Mouse (Mus musculus) CD4-positive helper T cell, adult 2 months (primary cell): ENCODE data around the gene Hist1h2ad.
"Not testable (repeated sequence)": the region's sequence is repeated elsewhere in the genome, so short reads cannot be mapped to it uniquely, and the experiment has no call there.

ENCODE experiments used
- DNase-seq: peaks from one replicate; pipeline ENCODE4 v3.0.0-alpha.2; 2012; ENCODE audit warnings: low read depth, missing footprints, low spot score

Gene Hist1h2ad

DNA sequence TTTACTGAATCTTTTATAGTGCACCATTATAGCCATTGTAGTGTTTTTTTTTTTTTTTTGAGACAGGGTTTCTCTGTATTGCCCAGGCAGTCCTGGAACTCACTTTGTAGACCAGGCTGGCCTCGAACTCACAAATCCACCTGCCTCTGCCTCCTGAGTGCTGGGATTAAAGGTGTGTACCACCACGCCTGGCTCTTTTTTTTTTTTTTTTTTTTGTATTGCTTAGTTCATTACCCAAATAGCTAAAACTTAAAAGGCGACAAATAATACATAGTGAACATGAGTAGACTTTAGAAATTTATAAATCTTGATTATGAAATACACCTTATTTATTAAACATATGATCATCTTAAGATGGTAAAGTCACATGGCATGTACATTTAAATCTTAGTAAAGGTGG lies 32.7 kb upstream of the Hist1h2ad start:
- no peak for DNase-seq

DNA sequence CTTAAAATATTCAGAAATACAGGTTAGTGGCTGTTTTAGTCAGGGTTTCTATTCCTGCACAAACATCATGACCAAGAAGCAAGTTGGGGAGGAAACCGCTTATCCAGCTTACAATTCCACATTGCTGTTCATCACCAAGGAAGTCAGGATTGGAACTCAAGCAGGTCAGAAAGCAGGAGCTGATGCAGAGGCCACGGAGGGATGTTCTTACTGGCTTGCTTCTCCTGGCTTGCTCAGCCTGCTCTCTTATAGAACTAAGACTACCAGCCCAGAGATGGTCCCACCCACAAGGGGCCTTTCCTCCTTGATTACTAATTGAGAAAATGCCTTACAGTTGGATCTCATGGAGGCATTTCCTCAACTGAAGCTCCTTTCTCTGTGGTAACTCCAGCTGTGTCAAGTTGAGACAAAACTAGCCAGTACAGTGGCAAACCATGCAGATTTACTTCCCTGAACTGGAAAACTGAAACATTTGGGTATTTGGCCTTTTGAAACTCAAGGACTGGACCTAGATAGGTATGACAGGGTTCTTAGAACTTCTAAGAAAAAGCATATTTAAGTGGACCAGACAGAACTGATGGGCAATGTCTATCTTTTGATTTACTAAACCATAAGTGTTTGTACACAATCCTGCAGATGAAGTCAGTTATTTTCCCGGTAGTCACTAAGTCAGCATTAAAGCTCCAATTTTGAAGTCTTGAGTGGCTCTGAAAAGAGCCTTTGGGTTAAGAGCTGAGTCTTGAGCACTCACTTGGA lies 31.8 kb upstream of the Hist1h2ad start:
- peak; percentile 22 for DNase-seq

DNA sequence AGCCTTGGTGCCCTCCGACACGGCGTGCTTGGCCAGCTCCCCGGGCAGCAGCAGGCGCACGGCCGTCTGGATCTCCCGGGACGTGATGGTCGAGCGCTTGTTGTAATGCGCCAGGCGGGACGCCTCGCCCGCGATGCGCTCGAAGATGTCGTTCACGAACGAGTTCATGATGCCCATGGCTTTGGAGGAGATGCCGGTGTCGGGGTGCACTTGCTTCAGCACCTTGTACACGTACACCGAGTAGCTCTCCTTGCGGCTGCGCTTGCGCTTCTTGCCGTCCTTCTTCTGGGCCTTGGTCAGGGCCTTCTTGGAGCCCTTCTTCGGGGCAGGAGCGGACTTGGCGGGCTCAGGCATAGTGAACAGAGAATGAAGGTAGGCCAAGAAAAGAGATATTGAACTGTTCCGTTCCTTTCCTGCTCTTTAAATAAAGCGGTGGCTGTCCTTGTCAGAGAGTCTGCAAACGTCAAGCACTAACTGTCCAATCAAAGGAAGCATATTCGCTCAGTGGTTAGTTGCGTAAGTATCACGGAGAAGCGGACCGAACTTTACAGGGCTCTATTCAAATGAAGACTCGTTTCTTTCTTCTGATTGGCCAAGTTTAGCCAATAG lies 31.1 kb upstream of the Hist1h2ad start, which contains the start of gene Hist1h2bh:
Hist1h2bh (minus strand) TSS at position 394 of the 609 bp plus-strand sequence.
- peak; percentile 95 for DNase-seq

DNA sequence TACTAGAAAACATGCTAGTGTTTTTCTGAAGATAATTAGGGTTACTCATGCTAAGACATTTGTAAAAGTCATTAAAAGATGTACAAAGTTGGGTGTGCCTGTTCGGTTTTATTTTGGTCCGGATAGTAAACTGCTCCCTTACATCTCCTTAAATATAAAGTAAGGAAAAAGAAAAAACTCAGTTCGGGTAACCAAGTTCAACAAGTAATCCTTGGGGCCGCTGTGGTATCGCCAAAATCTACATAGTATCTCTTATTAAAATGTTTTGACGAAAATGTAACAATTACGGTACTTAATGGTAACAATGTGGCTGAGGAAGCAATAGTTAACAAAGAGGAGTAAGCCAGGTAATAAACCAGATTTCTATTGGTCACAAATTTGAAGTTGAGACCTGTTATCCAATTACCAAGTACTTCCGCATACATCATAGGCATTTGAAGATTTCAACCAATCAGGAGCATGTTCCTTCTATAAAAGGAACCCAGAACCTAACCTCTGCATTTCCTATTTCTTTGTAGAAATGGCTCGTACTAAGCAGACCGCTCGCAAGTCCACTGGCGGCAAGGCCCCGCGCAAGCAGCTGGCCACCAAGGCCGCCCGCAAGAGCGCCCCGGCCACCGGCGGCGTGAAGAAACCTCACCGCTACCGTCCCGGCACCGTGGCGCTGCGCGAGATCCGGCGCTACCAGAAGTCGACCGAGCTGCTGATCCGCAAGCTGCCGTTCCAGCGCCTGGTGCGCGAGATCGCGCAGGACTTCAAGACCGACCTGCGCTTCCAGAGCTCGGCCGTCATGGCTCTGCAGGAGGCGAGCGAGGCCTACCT lies 30.0 kb upstream of the Hist1h2ad start, which contains the start of gene Hist1h3f:
Hist1h3f (plus strand) TSS at position 88 of the 822 bp plus-strand sequence.
- DNase-seq = peak; percentile 95

DNA sequence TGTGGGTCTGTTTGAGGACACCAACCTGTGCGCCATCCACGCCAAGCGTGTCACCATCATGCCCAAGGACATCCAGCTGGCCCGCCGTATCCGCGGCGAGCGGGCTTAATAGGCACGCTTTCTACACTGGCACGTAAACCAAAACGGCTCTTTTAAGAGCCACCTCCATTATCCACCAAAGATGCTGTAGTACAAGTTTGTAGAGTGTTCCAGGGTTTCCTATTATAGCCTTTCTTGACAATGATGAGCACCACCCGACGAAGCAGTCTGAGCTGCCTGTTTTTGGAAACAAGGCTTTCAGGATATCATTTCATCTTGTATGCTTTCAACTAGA lies 29.4 kb upstream of the Hist1h2ad start:
- peak; percentile 47 for DNase-seq

DNA sequence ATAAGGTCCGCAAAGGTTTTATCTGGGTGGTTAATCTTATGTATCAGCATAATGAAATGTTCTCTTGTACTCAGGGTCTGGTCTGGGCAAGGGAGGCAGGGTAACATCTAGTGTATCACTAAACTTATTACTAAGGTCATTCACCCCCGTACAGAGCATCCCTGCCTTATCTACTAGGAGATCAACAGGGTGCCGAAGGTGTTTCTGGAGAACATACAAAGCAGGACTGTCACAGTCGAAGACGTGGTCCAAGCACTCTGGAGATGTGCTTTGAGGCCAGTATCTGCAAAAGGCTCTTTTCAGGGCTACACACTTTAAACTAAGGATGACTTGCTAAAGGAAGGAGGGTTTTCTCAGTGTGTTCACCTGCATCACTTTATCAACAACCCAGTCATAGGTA lies 27.5 kb upstream of the Hist1h2ad start:
- DNase-seq = no peak

DNA sequence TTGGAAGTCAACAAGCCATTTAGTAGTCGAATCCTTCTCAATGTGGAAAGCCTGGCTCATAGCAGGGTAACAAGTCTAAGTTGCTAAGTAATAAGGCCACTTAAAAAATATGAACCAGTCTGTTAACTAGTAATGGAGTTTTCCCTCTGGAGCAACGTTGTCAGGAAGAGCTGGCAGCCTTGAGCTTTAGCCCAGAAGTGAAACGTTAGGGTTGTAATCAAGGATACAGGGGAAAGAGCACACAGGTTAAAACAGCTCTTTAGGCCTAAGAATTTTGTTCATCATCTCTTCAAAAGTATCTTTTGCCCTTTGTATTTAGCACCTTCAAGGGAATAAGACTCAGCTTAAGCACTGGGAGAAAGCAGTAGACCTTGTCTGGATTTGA lies 23.4 kb upstream of the Hist1h2ad start:
- DNase-seq = no peak

DNA sequence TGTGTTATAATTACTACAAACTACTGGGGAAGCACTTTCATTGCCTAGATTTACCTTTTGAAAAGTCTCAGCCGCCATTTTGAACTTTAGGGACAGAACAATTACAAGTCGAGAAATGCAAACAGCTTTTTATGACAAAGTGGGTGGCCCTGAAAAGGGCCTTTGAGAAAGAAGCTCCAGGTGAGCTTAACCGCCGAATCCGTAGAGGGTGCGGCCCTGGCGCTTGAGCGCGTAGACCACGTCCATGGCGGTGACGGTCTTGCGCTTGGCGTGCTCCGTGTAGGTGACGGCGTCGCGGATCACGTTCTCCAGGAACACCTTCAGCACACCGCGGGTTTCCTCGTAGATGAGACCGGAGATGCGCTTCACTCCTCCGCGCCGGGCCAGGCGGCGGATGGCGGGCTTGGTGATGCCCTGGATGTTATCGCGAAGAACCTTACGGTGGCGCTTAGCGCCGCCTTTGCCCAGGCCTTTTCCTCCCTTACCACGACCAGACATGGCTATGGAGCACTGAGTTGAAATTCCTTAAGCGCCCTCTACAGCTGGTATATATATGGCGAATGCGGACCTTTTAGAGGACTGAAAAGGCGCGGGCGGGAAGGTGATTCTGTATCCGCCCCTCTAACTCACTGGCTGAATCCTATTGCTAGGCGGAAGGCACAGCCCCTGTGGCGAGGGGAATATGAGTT lies 22.9 kb upstream of the Hist1h2ad start, which contains the start of gene Hist1h4f:
Hist1h4f (minus strand) TSS at position 503 of the 689 bp plus-strand sequence.
- DNase-seq = peak; percentile 89

DNA sequence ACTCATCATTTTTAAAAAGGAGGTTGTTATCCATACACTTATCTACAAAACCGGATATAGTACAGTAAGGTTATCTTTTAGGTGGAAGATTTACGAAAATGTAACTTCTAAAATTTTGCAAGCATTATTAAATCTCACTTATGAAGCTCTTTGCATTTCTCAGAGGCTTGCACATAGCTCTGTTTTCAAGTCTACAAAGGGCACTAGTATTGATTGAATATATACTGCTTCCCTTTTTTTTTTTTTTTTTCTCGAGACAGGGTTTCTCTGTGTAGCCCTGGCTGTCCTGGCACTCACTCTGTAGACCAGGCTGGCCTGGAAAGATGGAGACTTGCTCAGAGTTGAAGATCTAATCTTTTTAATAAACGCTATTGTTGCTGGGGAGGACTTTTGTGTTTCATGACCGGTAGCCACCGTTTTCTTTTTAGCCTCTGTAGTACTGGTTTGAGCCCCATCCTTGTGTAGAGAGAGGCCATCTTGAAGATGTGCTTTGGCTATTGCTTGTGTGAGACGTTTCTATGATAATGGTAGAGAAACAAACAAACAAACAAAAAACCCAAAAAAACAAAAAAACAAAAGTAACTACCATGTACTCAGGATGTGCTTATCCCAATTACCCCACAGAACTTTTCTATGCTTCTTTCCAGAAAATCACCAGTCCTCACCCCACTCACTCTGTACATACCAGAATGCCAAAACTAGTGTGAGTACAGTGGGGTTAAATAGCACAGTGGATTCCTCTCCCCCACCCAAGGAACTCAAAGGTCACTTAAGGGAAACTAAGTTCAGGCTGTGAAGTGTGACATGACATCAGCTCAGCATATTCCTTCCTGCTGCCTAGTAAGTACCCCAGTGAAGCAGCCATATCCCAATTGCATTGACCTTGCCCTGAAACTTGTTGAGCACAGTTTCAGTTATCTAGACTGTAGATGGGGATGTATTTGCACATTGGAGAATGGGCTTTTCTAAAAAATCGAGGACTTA lies 22.0 kb upstream of the Hist1h2ad start:
- no peak for DNase-seq

DNA sequence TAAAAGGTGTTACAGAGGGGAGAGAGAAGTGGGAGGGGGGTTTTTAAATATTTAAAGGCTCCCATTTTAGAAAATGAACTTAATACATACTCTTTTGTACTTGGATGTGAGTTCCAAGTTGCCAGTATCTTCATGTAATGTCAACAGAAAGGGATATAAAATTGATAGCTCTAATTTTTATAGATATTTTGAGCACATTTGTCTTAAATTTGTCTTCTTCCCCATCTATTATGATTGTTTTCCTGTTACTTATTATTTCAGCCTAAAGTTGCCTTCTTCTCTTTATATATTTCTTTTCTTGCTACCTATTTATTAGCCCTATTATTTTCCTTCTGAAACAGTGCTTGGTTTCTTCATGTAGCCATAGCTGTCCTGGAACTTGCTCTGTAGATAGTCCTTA lies 21.2 kb upstream of the Hist1h2ad start, which contains the start of gene Hist1h1d:
Hist1h1d (plus strand) TSS at position 301 of the 400 bp plus-strand sequence.
- no peak for DNase-seq

DNA sequence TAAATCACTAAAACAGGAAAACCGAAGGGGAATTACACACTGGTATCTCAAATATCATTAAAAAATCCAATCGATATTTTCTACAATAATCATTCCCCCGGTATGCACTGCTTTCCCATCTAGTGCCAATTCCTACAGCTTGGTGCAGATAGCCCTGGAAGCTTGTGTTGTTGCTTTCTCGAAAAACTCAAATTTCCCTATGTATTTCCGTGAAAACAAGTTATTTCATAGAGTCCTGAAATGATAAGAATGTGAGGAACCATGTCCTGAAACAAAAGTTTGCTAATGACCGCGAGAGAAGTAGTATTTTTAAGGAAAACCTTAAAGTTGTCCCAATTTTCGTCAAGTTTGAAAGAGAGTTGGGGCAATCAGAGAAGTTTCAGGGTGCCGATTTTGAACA lies 19.8 kb upstream of the Hist1h2ad start:
- no peak for DNase-seq

DNA sequence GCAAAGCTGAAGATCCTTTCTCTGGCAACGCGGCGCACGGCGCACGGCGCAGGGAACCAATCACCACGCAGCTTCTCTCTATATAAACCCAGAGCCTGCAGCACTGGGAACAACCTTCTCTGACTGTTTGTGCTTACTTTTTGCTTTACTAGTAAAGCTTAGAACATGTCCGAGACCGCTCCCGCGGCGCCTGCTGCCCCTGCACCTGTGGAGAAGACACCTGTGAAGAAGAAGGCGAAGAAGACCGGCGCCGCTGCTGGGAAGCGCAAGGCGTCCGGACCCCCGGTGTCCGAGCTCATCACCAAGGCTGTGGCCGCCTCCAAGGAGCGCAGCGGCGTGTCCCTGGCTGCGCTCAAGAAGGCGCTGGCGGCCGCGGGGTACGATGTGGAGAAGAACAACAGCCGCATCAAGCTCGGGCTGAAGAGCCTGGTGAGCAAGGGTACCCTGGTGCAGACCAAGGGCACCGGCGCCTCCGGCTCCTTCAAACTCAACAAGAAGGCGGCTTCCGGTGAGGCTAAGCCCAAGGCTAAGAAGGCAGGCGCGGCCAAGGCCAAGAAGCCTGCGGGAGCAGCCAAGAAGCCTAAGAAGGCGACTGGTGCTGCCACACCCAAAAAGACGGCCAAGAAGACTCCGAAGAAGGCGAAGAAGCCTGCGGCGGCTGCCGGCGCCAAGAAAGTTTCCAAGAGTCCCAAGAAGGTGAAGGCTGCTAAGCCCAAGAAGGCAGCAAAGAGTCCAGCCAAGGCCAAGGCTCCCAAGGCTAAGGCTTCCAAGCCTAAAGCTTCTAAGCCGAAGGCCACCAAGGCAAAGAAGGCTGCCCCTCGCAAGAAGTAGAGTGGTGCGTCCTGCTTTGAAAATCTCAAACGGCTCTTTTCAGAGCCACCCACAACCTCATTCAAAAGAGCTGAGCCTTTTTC lies 19.0 kb upstream of the Hist1h2ad start:
- DNase-seq = peak; percentile 81

DNA sequence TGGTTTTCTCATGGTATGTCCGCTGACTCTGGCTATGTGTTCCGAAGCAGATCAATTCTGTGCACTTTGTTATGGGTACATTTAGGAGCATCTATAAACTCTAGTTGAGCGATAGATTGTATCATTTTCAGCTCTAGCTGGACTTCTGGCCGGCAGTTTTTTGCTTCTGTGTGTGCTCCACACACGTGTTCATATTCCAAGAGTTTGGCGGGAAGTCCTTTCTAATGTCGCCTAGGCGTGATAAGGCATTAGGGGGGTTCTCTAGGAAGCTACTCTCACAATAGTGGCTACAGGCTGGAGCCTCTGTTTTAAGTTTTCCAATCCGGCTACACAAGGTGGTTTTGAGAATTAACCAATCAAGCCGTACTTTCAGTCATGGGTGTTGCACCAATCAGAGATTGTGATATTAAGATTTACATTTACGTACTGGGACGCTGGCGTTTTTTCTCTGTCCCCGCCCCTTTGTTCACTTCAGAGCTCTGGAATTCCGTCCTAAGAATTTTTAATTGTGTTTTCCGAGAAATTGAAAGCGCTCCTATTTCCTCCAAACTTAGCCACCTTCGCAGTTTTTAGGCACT lies 18.3 kb upstream of the Hist1h2ad start:
- DNase-seq = peak; percentile 88

DNA sequence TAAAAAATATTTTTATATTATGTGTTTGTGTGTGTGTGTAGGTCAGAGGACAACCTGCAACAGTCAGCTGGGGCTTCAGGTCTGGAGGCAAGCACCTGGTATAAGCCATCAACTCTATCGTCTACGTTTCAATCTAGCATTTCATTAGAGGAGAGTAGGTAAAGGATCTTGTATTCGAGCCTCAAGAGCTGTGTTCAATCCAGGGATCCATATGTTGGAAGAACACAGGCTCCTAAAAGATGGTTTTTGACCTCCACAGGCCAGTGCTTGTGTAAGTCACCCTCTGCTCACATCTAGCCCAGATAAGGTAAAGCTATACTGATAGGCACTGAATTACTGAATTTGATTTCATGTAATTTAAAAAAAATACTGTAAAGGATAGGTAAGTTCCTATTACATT lies 17.3 kb upstream of the Hist1h2ad start:
- no peak for DNase-seq

DNA sequence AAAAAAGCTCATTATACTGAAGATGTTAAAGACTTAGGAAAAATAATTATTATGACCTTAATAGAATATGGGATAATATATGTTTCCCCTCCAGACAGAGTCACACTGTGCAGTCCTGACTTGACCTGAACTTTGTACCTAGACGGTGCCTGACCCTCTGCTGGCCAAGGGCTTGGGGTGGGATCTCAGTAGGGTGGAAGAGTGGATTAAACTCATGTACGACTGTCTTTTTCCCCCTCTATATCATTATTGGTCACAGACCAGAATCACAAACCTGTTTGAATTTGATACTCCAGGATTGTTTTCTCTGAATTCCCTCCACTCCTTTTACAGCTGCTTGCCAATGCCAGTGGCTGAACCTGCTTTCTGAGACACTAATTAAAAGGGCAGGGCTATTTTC lies 13.5 kb upstream of the Hist1h2ad start:
- DNase-seq = not testable (repeated sequence)

DNA sequence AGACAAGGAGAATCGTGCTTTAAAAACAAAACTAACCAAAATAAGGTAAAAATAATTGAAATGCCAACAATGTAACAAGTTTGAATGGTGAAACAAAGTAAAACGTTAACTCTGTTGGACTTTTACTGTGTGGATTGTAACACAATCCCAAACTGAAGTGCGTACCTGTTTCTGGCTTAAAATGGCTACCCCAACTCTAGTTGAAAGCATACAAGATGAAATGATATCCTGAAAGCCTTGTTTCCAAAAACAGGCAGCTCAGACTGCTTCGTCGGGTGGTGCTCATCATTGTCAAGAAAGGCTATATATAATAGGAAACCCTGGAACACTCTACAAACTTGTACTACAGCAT lies 12.7 kb upstream of the Hist1h2ad start:
- not testable (repeated sequence) for DNase-seq

DNA sequence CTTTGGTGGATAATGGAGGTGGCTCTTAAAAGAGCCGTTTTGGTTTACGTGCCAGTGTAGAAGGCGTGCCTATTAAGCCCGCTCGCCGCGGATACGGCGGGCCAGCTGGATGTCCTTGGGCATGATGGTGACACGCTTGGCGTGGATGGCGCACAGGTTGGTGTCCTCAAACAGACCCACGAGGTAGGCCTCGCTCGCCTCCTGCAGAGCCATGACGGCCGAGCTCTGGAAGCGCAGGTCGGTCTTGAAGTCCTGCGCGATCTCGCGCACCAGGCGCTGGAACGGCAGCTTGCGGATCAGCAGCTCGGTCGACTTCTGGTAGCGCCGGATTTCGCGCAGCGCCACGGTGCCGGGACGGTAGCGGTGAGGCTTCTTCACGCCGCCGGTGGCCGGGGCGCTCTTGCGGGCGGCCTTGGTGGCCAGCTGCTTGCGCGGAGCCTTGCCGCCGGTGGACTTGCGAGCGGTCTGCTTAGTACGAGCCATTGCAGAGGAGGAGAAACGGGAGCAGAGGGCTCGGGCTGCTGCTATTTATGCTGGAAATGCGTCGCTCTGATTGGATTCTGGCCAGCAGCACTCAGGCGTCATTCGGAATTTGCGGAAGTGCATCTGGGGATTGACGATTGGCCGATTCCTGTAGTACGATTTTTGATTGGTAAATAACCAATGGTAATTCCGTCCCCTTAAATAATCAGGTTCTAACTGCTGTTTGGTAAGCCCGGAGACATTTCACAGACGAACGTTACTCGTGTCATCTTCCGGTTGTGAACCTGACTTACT lies 12.1 kb upstream of the Hist1h2ad start, which contains the start of gene Hist1h3e:
Hist1h3e (minus strand) TSS at position 487 of the 777 bp plus-strand sequence.
- DNase-seq = peak; percentile 97
